Mouse (Mus musculus) heart, adult 2 months (tissue): ENCODE measurements around the gene Zfp277.

ENCODE experiments used
- CTCF ChIP-seq: fragments of 200-600 bp; IDR thresholded peaks from 2 replicates; pipeline ENCODE4 v1.8.1; 2022; ENCODE audit warnings: antibody characterized with exemption, mild to moderate bottlenecking, moderate library complexity
- POLR2A ChIP-seq: fragments of 200-500 bp; IDR thresholded peaks from 2 replicates; pipeline ENCODE4 v1.6.1; 2011; ENCODE audit warnings: mild to moderate bottlenecking, low read depth, low read length, control low read depth; ENCODE audit not compliant: insufficient read depth

DNA sequence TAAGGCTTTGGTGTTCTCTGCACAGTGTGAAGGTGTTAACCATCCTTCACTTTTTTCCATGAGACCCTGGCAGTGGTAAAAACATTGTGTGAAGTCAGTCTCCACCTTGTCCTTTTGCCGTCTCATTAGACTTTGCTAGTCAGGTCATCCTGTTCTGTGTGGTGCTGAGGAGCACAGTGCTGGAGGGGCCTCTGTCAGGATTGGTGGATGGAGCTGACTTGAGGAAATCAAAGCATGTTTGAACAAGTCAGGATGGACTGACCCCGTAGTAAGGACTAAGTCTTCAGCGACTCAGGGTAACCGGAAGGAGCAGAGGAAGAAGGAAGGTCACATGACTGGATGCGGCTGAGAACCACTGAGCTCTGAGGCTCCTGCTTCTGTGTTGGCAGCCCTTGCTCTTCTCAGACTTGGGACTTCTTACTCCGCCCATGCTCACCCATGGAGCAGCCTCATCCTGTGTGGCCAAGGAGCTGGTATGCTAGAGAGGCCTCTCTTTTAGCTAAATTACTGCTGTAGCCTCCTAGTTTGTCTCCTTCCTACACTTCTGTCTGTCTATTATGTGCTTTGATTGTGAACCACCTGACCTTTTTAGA lies 14.1 kb upstream of the Zfp277 start:
- TF ChIP-seq POLR2A (no peak), CTCF (no peak)
